ENCODE assay signal across 23 mouse cellular contexts in the genomic region with DNA sequence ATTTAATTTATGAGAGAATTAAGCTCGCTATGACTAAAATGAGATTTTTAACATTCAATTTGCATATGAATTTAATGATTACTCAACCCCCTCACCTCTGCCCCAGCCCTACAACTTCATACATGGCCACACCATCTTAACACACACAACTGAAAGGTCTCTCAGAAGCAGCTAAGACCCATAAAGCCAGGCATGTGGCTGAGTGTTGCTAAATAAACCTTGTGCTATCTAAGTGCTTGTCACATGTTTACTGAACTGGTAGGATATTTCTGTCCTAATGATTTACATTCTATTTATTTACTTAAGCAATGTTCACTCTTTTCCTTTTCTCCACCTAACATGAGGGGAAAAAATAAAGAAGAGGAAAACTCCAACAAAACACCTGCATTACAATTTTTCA.
A peak's percentile ranks its signal among the peaks of the same experiment; 100 is the strongest.
DNase-seq lines count a peak whose midpoint lies in the region; ATAC-seq and TF ChIP-seq lines count a peak whose summit lies in the region.
"Had no signal": no experiment of that assay in that cellular context is flagged by ENCODE, and none has a peak within 500 bp of the region (broad histone marks: within the 10 kb centered on the region; RNA-seq: fewer than 3 reads in every experiment).

No protein-coding gene starts in this region.

- H3K9me3 ChIP-seq in heart, embryonic 10.5 days, result no peaks in the 10 kb centered on the region
- H3K9me3 ChIP-seq in heart, embryonic 12.5 days (replicated peaks), result no peaks in the 10 kb centered on the region
- H3K9me3 ChIP-seq in heart, embryonic 13.5 days, result no peaks in the 10 kb centered on the region
- H3K9me3 ChIP-seq: forebrain, embryonic 10.5 days; hindbrain, embryonic 15.5 days; limb, embryonic 10.5 days; liver, embryonic 15.5 days; midbrain, embryonic 10.5 days had no signal

- WGBS in heart, embryonic 10.5 days, result 80% methylated on average over 1 of the region's 1 CpGs
- 93% methylated on average over 1 of the region's 1 CpGs for WGBS in heart, embryonic 12.5 days
- WGBS in heart, embryonic 13.5 days, result 82% methylated on average over 1 of the region's 1 CpGs

- no peak for DNase-seq in gastrocnemius, adult 2 months
- no peak for DNase-seq in gastrocnemius, adult 18-20 months (ENCODE audit: low spot score)
- DNase-seq in heart, embryonic 10.5 days (ENCODE audit: low spot score), result peak; percentile 3
- peak; percentile 21 for DNase-seq in skeletal muscle tissue, adult 2 months (ENCODE audit: low read depth, low spot score)
- DNase-seq in layer of hippocampus, adult 8-10 months (ENCODE audit: low spot score in 2 of 2), result no peak
- DNase-seq: adrenal gland, adult 8-10 months; cerebellum, adult 11-12 months; cerebellum, postnatal 14 days; gastrocnemius, postnatal 25 days; kidney, adult 2 months; kidney, postnatal 10 days; liver; thymus, adult 18-20 months; thymus, postnatal 36 days had no signal

- no peak for ATAC-seq in heart, embryonic 12.5 days (ENCODE audit: insufficient number of reproducible peaks, low FRiP score)
- ATAC-seq in heart, embryonic 13.5 days (ENCODE audit: extremely low read depth, insufficient number of reproducible peaks, low FRiP score, low TSS enrichment), result no peak
- ATAC-seq: activated CD4-positive, CD25-positive, alpha-beta regulatory T cell, adult 4 months; forebrain, embryonic 16.5 days had no signal

- no peak overlapping the region for H3K9ac ChIP-seq in heart, embryonic 12.5 days
- H3K9ac ChIP-seq in heart, embryonic 13.5 days, result no peak overlapping the region
- H3K9ac ChIP-seq: hindbrain, embryonic 15.5 days; liver, embryonic 15.5 days had no signal

- no peak for TF ChIP-seq CTCF in gastrocnemius, adult 2 months (IDR thresholded peaks at IDR 0.05)

- no peak overlapping the region for H3K4me3 ChIP-seq in gastrocnemius, adult 2 months
- no peak overlapping the region for H3K4me3 ChIP-seq in heart, embryonic 10.5 days
- H3K4me3 ChIP-seq in heart, embryonic 12.5 days, result no peak overlapping the region
- H3K4me3 ChIP-seq in heart, embryonic 13.5 days, result no peak overlapping the region
- H3K4me3 ChIP-seq: forebrain, embryonic 10.5 days; hindbrain, embryonic 15.5 days; limb, embryonic 10.5 days; liver, embryonic 15.5 days; midbrain, embryonic 10.5 days had no signal

- no peak overlapping the region for H3K4me2 ChIP-seq in heart, embryonic 12.5 days
- no peak overlapping the region for H3K4me2 ChIP-seq in heart, embryonic 13.5 days
- H3K4me2 ChIP-seq: hindbrain, embryonic 15.5 days; liver, embryonic 15.5 days had no signal

- intact Hi-C loops in gastrocnemius, adult 2 months (cut with DNase I), result no loop called here

- peak overlapping the region; percentile 86 for H3K27ac ChIP-seq in gastrocnemius, adult 2 months
- H3K27ac ChIP-seq in heart, embryonic 10.5 days, result no peak overlapping the region
- H3K27ac ChIP-seq in heart, embryonic 12.5 days (ENCODE audit: poor library complexity, severe bottlenecking), result no peak overlapping the region
- 0 out of 2 replicates have a peak overlapping the region, but pooled peaks have one; percentile 12 for H3K27ac ChIP-seq in heart, embryonic 13.5 days (replicated peaks)
- H3K27ac ChIP-seq: forebrain, embryonic 10.5 days; hindbrain, embryonic 15.5 days; limb, embryonic 10.5 days; liver, embryonic 15.5 days; midbrain, embryonic 10.5 days had no signal

- 0 out of 2 replicates have a peak, but pooled peaks cover 5% of the 10 kb centered on the region for H3K4me1 ChIP-seq in heart, embryonic 10.5 days
- H3K4me1 ChIP-seq in heart, embryonic 12.5 days (replicated peaks), result peaks cover 25% of the 10 kb centered on the region
- peaks cover 42% of the 10 kb centered on the region for H3K4me1 ChIP-seq in heart, embryonic 13.5 days
- H3K4me1 ChIP-seq: forebrain, embryonic 10.5 days; hindbrain, embryonic 15.5 days; limb, embryonic 10.5 days; liver, embryonic 15.5 days; midbrain, embryonic 10.5 days had no signal

- H3K27me3 ChIP-seq in heart, embryonic 10.5 days (ENCODE audit: insufficient read depth, poor library complexity, severe bottlenecking), result no peaks in the 10 kb centered on the region
- no peaks in the 10 kb centered on the region for H3K27me3 ChIP-seq in heart, embryonic 12.5 days (replicated peaks)
- no peaks in the 10 kb centered on the region for H3K27me3 ChIP-seq in heart, embryonic 13.5 days (replicated peaks)
- H3K27me3 ChIP-seq: hindbrain, embryonic 15.5 days; liver, embryonic 15.5 days had no signal

- peaks cover 47% of the 10 kb centered on the region for H3K36me3 ChIP-seq in heart, embryonic 10.5 days
- H3K36me3 ChIP-seq in heart, embryonic 12.5 days, result peaks cover 38% of the 10 kb centered on the region
- H3K36me3 ChIP-seq in heart, embryonic 13.5 days, result peaks cover 57% of the 10 kb centered on the region
- H3K36me3 ChIP-seq: liver, embryonic 15.5 days had no signal

Comparison
In these comparisons a context has a peak if more than half of its experiments do, and no peak if none do; other contexts are left out.
1. H3K27ac ChIP-seq: peak in gastrocnemius, adult 2 months (single experiment) and heart, embryonic 13.5 days (single experiment); none in heart, embryonic 10.5 days (single experiment) and heart, embryonic 12.5 days (single experiment).
2. DNase-seq: peak in heart, embryonic 10.5 days (single experiment) and skeletal muscle tissue, adult 2 months (single experiment); none in gastrocnemius, adult 2 months (single experiment), gastrocnemius, adult 18-20 months (single experiment) and layer of hippocampus, adult 8-10 months (0 of 2).